Mouse (Mus musculus) spleen, postnatal 10 days (tissue): ENCODE results near the gene Spindoc.

Experiments used
- DNase-seq, 2 experiments: peaks; one replicate each; pipeline ENCODE4 v3.0.0; 2021 to 2022; ENCODE audit warnings: low spot score in 2 of 2

The Spindoc gene

GRCm38 (mm10) chr19:7382903-7383865 lies at the start of gene Spindoc:
Spindoc (minus strand) TSS chr19:7382994.
- DNase-seq: peak; percentile 98 to 100

- no peak for DNase-seq
These were observed 42.6 kb upstream of the Spindoc start for GRCm38 (mm10) chr19:7425398-7425775.

- no peak for DNase-seq
These were observed 42.0 kb upstream of the Spindoc start for GRCm38 (mm10) chr19:7424590-7425397.

DNA sequence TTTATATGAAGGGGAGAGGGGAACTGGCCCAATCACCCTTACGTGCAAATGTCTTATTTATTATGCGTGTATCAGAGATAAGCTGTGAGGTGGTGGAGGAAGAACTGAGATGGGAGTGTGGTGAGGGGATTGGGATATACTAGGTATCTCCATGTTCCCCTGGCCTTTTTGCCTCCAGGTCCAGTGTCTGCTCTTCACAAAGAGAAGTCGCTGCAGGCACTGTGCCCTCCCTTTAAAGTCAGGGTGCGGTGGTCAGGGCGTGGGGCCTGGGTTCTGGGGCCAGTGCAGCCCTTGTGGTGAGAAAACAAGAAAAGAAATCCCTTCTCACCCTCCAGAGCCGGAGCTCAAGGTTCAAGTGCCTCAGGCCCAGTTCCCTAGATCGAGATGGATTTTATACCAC lies 41.3 kb upstream of the Spindoc start:
- no peak for DNase-seq

DNA sequence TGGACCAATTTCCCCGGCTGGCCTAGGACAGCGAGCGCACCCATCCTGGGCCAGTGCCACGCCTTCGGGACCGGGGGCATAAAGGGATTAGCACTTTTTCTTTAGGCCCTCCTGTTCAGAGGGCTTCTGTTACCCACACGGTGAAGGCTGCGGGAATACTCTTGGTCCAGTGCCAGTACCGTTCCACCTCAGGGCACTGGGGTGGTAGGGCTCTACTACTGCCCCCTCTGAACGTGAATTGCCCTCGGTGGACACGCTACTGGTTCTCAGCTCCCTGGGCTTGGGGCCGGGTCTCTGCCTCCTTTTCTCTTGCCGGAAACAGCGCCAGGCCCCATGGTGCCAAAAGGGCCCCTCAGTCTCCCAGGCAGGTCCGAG lies 40.8 kb upstream of the Spindoc start:
- DNase-seq: no peak

- peak in 1 of 2 experiments; percentile 39 for DNase-seq
These were observed 40.3 kb upstream of the Spindoc start for GRCm38 (mm10) chr19:7423028-7423655.

DNA sequence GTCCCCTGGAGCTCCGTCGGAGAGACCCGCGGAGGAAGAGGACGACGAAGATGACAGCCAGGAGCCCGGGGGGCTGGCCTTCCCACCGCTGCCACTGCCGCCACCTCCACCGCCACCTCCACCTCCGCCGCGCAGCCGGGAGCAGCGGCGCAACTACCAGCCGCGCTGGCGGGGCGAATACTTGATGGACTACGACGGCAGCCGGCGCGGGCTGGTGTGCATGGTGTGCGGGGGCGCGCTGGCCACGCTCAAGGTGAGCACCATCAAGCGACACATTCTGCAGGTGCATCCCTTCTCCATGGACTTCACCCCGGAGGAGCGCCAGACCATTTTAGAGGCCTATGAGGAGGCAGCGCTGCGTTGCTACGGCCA lies 39.8 kb upstream of the Spindoc start:
- no peak for DNase-seq

- no peak for DNase-seq
These were observed 39.1 kb upstream of the Spindoc start for GRCm38 (mm10) chr19:7421602-7422591.

- DNase-seq: no peak
These were observed 38.2 kb upstream of the Spindoc start for GRCm38 (mm10) chr19:7420841-7421601.

DNA sequence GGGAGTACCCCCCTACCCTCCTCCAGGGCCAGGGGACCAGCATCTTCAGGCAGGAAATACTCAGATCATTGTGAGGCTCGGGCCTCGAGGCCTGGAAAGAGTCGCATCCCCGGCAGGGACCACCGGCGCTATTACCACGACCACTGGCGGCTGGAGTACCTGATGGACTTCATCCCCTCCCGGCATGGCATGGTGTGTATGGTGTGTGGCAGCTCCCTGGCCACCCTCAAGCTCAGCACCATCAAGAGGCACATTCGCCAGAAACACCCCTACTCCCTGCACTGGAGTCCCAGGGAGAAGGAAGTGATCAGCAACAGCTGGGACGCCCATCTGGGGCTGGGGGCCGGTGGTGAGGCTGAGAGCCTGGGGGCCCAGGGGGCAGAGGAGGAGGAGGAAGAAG lies 37.3 kb upstream of the Spindoc start:
- DNase-seq: no peak

DNA sequence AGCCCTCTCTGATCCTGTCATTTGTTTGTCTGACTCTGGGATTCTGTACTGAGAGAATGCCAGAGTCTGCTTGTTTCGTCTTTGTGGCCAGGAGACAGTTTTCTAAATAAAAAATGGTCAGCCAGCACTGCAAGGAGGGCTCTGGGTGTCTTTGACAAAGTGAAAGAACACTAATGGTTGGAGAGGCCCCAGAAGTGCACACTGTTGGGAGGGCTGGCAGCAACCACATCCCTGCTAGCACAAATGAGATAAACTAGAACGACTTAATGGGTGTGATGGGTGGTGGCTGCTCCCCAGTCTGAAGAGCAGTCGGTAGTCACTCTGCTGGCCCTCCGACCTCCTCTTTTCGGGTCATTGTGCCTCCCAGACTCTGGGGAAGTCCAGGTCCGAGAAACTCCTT lies 36.3 kb upstream of the Spindoc start:
- no peak for DNase-seq

- DNase-seq: peak; percentile 68 to 79
These were observed 35.4 kb upstream of the Spindoc start for GRCm38 (mm10) chr19:7417911-7418849.

- DNase-seq: peak; percentile 46 to 68
These were observed 34.3 kb upstream of the Spindoc start, which contains the start of gene 2700081O15Rik for GRCm38 (mm10) chr19:7416834-7417735. 2700081O15Rik (plus strand) TSS chr19:7417625.

GRCm38 (mm10) chr19:7415916-7416833 lies 33.4 kb upstream of the Spindoc start:
- peak in 1 of 2 experiments; percentile 23 for DNase-seq

GRCm38 (mm10) chr19:7412361-7412760 lies 29.6 kb upstream of the Spindoc start:
- no peak for DNase-seq

GRCm38 (mm10) chr19:7404623-7405229 lies 21.9 kb upstream of the Spindoc start:
- DNase-seq: no peak
